In genomic region chr4:97662841-97663240, GRCm38 (mm10) we compare ENCODE assay signal across 11 mouse cellular contexts.
A peak's percentile ranks its signal among the peaks of the same experiment; 100 is the strongest.
DNase-seq lines count a peak whose midpoint lies in the region; ATAC-seq lines count a peak whose summit lies in the region.
"Had no signal": no experiment of that assay in that cellular context is flagged by ENCODE, and none has a peak within 500 bp of the region (broad histone marks: within the 10 kb centered on the region; RNA-seq: fewer than 3 reads in every experiment).

No protein-coding gene starts in this region.

- H3K9me3 ChIP-seq in hindbrain, embryonic 10.5 days = no peaks in the 10 kb centered on the region
- H3K9me3 ChIP-seq in hindbrain, embryonic 11.5 days (ENCODE audit: control insufficient read depth, low read length) = no peaks in the 10 kb centered on the region
- no peaks in the 10 kb centered on the region for H3K9me3 ChIP-seq in liver, embryonic 16.5 days (replicated peaks; ENCODE audit: control insufficient read depth, low read length)
- H3K9me3 ChIP-seq: megakaryocyte, embryonic 14.5 days had no signal

- H3K36me3 ChIP-seq in hindbrain, embryonic 10.5 days = no peaks in the 10 kb centered on the region
- H3K36me3 ChIP-seq in hindbrain, embryonic 11.5 days (ENCODE audit: control insufficient read depth, insufficient read depth, low read length) = no peaks in the 10 kb centered on the region
- H3K36me3 ChIP-seq in liver, embryonic 16.5 days (ENCODE audit: control insufficient read depth, insufficient read depth) = no peaks in the 10 kb centered on the region

- 58% methylated on average over 11 of the region's 11 CpGs for WGBS in hindbrain, embryonic 10.5 days
- WGBS in hindbrain, embryonic 11.5 days = 67% methylated on average over 11 of the region's 11 CpGs
- 52% methylated on average over 11 of the region's 11 CpGs for WGBS in liver, embryonic 16.5 days (ENCODE audit: insufficient replicate concordance)

- H3K27ac ChIP-seq in hindbrain, embryonic 10.5 days = peak overlapping the region; percentile 64; the same call in 1 of the 2 replicates
- no peak overlapping the region for H3K27ac ChIP-seq in hindbrain, embryonic 11.5 days (ENCODE audit: low read depth, low read length)
- H3K27ac ChIP-seq in liver, embryonic 16.5 days (ENCODE audit: low read length) = no peak overlapping the region
- H3K27ac ChIP-seq: hindbrain, postnatal 0 days had no signal

- DNase-seq in adrenal gland, postnatal 10 days = peak; percentile 43
- DNase-seq in adrenal gland, postnatal 4 days (ENCODE audit: low spot score in 2 of 2) = no peak
- DNase-seq in hindbrain, embryonic 10.5 days (ENCODE audit: low spot score) = peak; percentile 49
- no peak for DNase-seq in hindbrain, embryonic 11.5 days (ENCODE audit: low spot score)
- peak; percentile 30 for DNase-seq in 3134 (ENCODE audit: extremely low read depth, insufficient read length, low spot score)
- DNase-seq in cerebellum, adult 9-11 months = no peak
- DNase-seq in thymus, postnatal 25 days = no peak
- DNase-seq: right cerebral cortex, adult 18-20 months had no signal

- no peak for ATAC-seq in hindbrain, embryonic 11.5 days (ENCODE audit: low FRiP score)
- peak; percentile 21; the same call in 1 of the 2 replicates for ATAC-seq in liver, embryonic 16.5 days (ENCODE audit: low read depth)
- ATAC-seq: hindbrain, postnatal 0 days had no signal

- H3K9ac ChIP-seq in hindbrain, embryonic 11.5 days (ENCODE audit: low read depth, low read length) = no peak overlapping the region
- H3K9ac ChIP-seq in liver, embryonic 16.5 days (ENCODE audit: low read depth, low read length) = no peak overlapping the region

- peaks cover 16% of the 10 kb centered on the region for H3K4me1 ChIP-seq in hindbrain, embryonic 10.5 days (replicated peaks)
- no peaks in the 10 kb centered on the region for H3K4me1 ChIP-seq in hindbrain, embryonic 11.5 days (replicated peaks; ENCODE audit: control insufficient read depth, insufficient read depth, low read length)
- no peaks in the 10 kb centered on the region for H3K4me1 ChIP-seq in liver, embryonic 16.5 days (ENCODE audit: control insufficient read depth, low read depth, low read length)
- H3K4me1 ChIP-seq: megakaryocyte, embryonic 14.5 days had no signal

- H3K4me2 ChIP-seq in hindbrain, embryonic 11.5 days (replicated peaks; ENCODE audit: low read depth, low read length) = no peak overlapping the region
- H3K4me2 ChIP-seq in liver, embryonic 16.5 days (ENCODE audit: low read depth, low read length) = no peak overlapping the region

- no peak overlapping the region for H3K4me3 ChIP-seq in hindbrain, embryonic 10.5 days
- H3K4me3 ChIP-seq in hindbrain, embryonic 11.5 days (ENCODE audit: low read depth, low read length) = no peak overlapping the region
- no peak overlapping the region for H3K4me3 ChIP-seq in liver, embryonic 16.5 days (ENCODE audit: low read depth, low read length)
- H3K4me3 ChIP-seq: megakaryocyte, embryonic 14.5 days had no signal

- no peaks in the 10 kb centered on the region for H3K27me3 ChIP-seq in hindbrain, embryonic 10.5 days (ENCODE audit: insufficient read depth, poor library complexity, severe bottlenecking)
- H3K27me3 ChIP-seq in hindbrain, embryonic 11.5 days (ENCODE audit: control insufficient read depth, insufficient read depth, low read length) = no peaks in the 10 kb centered on the region
- H3K27me3 ChIP-seq in liver, embryonic 16.5 days (ENCODE audit: control insufficient read depth, insufficient read depth, low read depth, low read length) = no peaks in the 10 kb centered on the region
- H3K27me3 ChIP-seq: megakaryocyte, embryonic 14.5 days had no signal

Comparison
In these comparisons a context has a peak if more than half of its experiments do, and no peak if none do; other contexts are left out.
1. DNase-seq: peak in adrenal gland, postnatal 10 days (single experiment), hindbrain, embryonic 10.5 days (single experiment) and 3134 (single experiment); none in adrenal gland, postnatal 4 days (0 of 2), hindbrain, embryonic 11.5 days (single experiment), cerebellum, adult 9-11 months (single experiment) and thymus, postnatal 25 days (single experiment).